Mouse (Mus musculus) midbrain, embryonic 11.5 days (tissue): Measurements from ENCODE around the gene Nsun4. TPM values are rescaled to one million over a fixed set of nuclear protein-coding genes. Genes with fewer than 3 reads are reported as not detected.

Experiments
- ATAC-seq: fragments of 200-750 bp; cut with Nextera tagmentation; 2 replicates; pipeline ENCODE4 v1.8.0; 2017; ENCODE audit warnings: moderate TSS enrichment, moderate library complexity; ENCODE audit not compliant: low FRiP score
- DNase-seq: peaks from one replicate; pipeline ENCODE4 v3.0.0; 2015; ENCODE audit warnings: low spot score; ENCODE audit errors: missing footprints
- H3K27ac ChIP-seq: fragments of 300-500 bp; sonication (generic); 2 replicates; pipeline ENCODE4 v1.5.1; 2014; ENCODE audit warnings: low read depth, low read length
- H3K27me3 ChIP-seq: fragments of 300-500 bp; sonication (generic); 2 replicates; pipeline ENCODE4 v1.6.1; 2014; ENCODE audit warnings: mild to moderate bottlenecking, low read length, moderate library complexity, mixed read lengths; ENCODE audit not compliant: control insufficient read depth, insufficient read depth
- H3K36me3 ChIP-seq: fragments of 300-500 bp; sonication (generic); 2 replicates; pipeline ENCODE4 v1.6.1; 2014; ENCODE audit warnings: mild to moderate bottlenecking, low read length, moderate library complexity, mixed read lengths; ENCODE audit not compliant: control insufficient read depth, insufficient read depth
- H3K4me1 ChIP-seq: fragments of 300-500 bp; sonication (generic); 2 replicates; pipeline ENCODE4 v1.6.1; 2014; ENCODE audit warnings: low read length; ENCODE audit not compliant: control insufficient read depth, insufficient read depth
- H3K4me2 ChIP-seq: fragments of 300-500 bp; sonication (generic); 2 replicates; pipeline ENCODE4 v1.6.1; 2014; ENCODE audit warnings: mild to moderate bottlenecking, moderate library complexity
- H3K4me3 ChIP-seq: fragments of 300-500 bp; sonication (generic); 2 replicates; pipeline ENCODE4 v1.5.1; 2014; ENCODE audit warnings: low read depth, low read length
- H3K9ac ChIP-seq: fragments of 300-500 bp; sonication (generic); 2 replicates; pipeline ENCODE4 v1.6.1; 2014; ENCODE audit warnings: low read length
- H3K9me3 ChIP-seq: fragments of 300-500 bp; sonication (generic); 2 replicates; pipeline ENCODE4 v1.6.1; 2016; ENCODE audit warnings: low read length; ENCODE audit not compliant: control insufficient read depth
- WGBS: fragments of 180-500 bp; shearing (Covaris S2); extraction: QIAGEN DNeasy Blood & Tissue Kit; methylation state at CpG from one replicate; pipeline ENCODE4 v1.1.7; 2014; 5-methylcytosine and 5-hydroxymethylcytosine counted together
- polyA plus RNA-seq: library from polyadenylated mRNA; unstranded; fragments of >200 nt; fragmentation: Nextera tagmentation; extraction: Ambion mirVana; gene quantifications from 2 replicates; pipeline ENCODE4 v1.2.1, GENCODE M21; 2014

Nsun4 gene
- 22.2 and 24.7 TPM in 2 replicates for polyA plus RNA-seq

DNA sequence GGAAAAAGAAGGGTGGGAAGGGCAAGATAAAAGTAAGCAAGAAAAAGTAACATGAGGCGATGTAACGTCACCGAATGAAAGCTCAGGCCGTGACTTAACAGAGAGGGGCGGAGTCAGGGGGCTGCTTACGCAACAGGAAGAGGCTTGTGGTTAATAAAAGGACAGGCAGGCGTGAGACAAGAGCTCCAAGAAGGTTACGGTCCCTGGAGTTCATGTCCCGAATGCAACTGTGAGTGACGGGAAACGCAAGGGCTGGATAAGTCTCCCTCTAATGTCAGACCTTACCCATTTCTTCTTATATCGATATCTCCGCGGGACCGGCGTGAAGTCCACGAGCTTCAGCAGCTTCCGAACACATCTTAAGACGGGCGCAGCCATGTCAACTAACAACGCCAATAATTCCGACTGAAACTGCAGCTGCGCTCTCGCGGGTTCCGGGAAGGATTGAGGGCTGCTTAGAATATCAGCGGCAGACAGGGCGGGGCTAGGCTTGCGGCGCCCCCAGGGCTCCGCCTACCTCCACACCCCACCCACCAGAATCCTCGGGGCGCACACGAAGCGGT is at the start of gene Nsun4:
Gene Nsun4, minus strand, starts transcription at position 478 of the 563 bp plus-strand sequence.
- peaks cover 3% of the 10 kb centered on the region; the same call in 1 of the 2 replicates for H3K4me1 ChIP-seq
- no peaks in the 10 kb centered on the region; the same call in 1 of the 2 replicates for H3K36me3 ChIP-seq
- ATAC-seq: peak; percentile 95
- H3K4me3 ChIP-seq: peak within 1 kb of the TSS; percentile 55
- under 1% methylated on average over 35 of the region's 35 CpGs for WGBS
- H3K27ac ChIP-seq: peak within 1 kb of the TSS; percentile 77
- no peaks in the 10 kb centered on the region for H3K9me3 ChIP-seq
- peak; percentile 98 for DNase-seq
- no peaks in the 10 kb centered on the region for H3K27me3 ChIP-seq
- H3K4me2 ChIP-seq: peak within 1 kb of the TSS; percentile 78
- H3K9ac ChIP-seq: peak within 1 kb of the TSS; percentile 70

GRCm38 (mm10) chr4:116100959-116101358 is 47.3 kb upstream of the Nsun4 start:
- Histone ChIP-seq H3K4me2 (no peak overlapping the region), H3K27me3 (no peaks in the 10 kb centered on the region), H3K4me1 (no peaks in the 10 kb centered on the region), H3K27ac (no peak overlapping the region), H3K9ac (no peak overlapping the region), H3K4me3 (no peak overlapping the region), H3K9me3 (no peaks in the 10 kb centered on the region), H3K36me3 (peaks cover 35% of the 10 kb centered on the region)
- ATAC-seq (no peak), DNase-seq (peak; percentile 68)
- 87% methylated on average over 7 of the region's 7 CpGs for WGBS

GRCm38 (mm10) chr4:116097211-116097610 is 43.5 kb upstream of the Nsun4 start:
- no peak overlapping the region for H3K4me2 ChIP-seq
- DNase-seq (no peak), ATAC-seq (no peak)
- H3K4me1 ChIP-seq: no peaks in the 10 kb centered on the region
- peaks cover 36% of the 10 kb centered on the region for H3K36me3 ChIP-seq
- no peaks in the 10 kb centered on the region for H3K9me3 ChIP-seq
- no peak overlapping the region for H3K27ac ChIP-seq
- WGBS: 89% methylated on average over 8 of the region's 8 CpGs
- no peak overlapping the region for H3K4me3 ChIP-seq
- H3K27me3 ChIP-seq: no peaks in the 10 kb centered on the region
- H3K9ac ChIP-seq: no peak overlapping the region

- Histone ChIP-seq H3K4me3 (no peak overlapping the region), H3K27ac (no peak overlapping the region), H3K9ac (no peak overlapping the region), H3K4me1 (no peaks in the 10 kb centered on the region), H3K4me2 (no peak overlapping the region), H3K9me3 (no peaks in the 10 kb centered on the region), H3K36me3 (peaks cover 36% of the 10 kb centered on the region), H3K27me3 (no peaks in the 10 kb centered on the region)
- DNase-seq (no peak), ATAC-seq (no peak)
- 92% methylated on average over 10 of the region's 10 CpGs for WGBS
These were observed 42.6 kb upstream of the Nsun4 start for GRCm38 (mm10) chr4:116096291-116096690.

GRCm38 (mm10) chr4:116088510-116089249 is 35.0 kb upstream of the Nsun4 start:
- no peak for DNase-seq
- no peak for ATAC-seq
- Histone ChIP-seq H3K9ac (no peak overlapping the region), H3K4me1 (no peaks in the 10 kb centered on the region), H3K9me3 (no peaks in the 10 kb centered on the region), H3K36me3 (peaks cover 15% of the 10 kb centered on the region), H3K4me3 (no peak overlapping the region), H3K4me2 (no peak overlapping the region), H3K27me3 (no peaks in the 10 kb centered on the region), H3K27ac (no peak overlapping the region)
- WGBS: 90% methylated on average over 23 of the region's 23 CpGs

DNA sequence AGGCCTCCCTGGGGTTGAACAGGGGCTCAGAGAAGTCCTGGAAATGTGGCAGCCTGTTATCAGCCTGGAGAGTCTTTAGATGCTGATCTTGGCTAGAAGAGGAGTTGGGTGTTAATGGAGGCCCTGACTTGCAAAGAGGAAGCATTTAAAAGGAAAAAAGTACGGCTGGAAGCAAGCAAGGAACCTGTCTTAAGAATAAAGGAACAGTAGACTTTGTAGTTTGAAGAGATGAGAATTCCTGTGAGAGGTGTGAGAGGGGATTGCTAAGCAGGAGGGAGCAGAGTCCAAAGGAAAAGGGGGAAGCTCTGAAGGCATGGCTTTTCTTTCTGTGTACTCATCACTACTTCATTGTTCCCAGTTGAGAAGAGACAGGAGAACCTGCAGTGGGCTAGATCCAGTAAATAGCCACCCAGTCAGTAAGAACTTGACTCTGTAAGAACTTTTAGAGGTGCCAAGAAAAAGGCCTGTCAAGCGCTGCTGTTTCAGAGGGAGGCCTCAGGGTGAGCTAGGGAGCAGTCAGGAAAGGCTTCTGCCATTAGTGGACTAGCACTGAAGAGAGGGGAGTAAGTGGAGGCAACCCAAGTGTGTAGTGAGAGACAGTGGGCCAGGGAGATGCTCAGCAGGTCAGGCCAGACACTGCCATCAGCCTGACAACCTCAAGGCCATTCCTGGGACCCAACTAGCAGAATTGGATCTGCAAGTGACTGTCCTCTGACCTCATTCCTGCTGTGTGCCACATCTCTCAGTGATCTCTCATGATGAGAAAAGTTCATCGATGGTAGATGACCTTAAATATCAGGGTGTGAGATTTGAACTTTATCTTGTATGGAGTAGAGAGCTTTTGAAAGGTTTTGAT is 23.8 kb upstream of the Nsun4 start:
- Histone ChIP-seq H3K4me3 (peak overlapping the region; percentile 97), H3K27ac (no peak overlapping the region; the same call in 1 of the 2 replicates), H3K9ac (peak overlapping the region; percentile 98), H3K9me3 (no peaks in the 10 kb centered on the region), H3K4me2 (peak overlapping the region; percentile 68), H3K36me3 (peaks cover 10% of the 10 kb centered on the region), H3K27me3 (no peaks in the 10 kb centered on the region), H3K4me1 (peaks cover 21% of the 10 kb centered on the region)
- WGBS: 65% methylated on average over 3 of the region's 3 CpGs
- ATAC-seq (no peak), DNase-seq (no peak)

- peak; percentile 26 for ATAC-seq
- H3K27ac ChIP-seq: peak overlapping the region; percentile 95
- H3K4me1 ChIP-seq: peaks cover 21% of the 10 kb centered on the region
- H3K9ac ChIP-seq: peak overlapping the region; percentile 98
- H3K4me3 ChIP-seq: peak overlapping the region; percentile 97
- WGBS: 3% methylated on average over 37 of the region's 37 CpGs
- H3K9me3 ChIP-seq: no peaks in the 10 kb centered on the region
- peak; percentile 94 for DNase-seq
- peak overlapping the region; percentile 68 for H3K4me2 ChIP-seq
- peaks cover 10% of the 10 kb centered on the region for H3K36me3 ChIP-seq
- no peaks in the 10 kb centered on the region for H3K27me3 ChIP-seq
These were observed 22.9 kb upstream of the Nsun4 start for GRCm38 (mm10) chr4:116076369-116077231.

DNA sequence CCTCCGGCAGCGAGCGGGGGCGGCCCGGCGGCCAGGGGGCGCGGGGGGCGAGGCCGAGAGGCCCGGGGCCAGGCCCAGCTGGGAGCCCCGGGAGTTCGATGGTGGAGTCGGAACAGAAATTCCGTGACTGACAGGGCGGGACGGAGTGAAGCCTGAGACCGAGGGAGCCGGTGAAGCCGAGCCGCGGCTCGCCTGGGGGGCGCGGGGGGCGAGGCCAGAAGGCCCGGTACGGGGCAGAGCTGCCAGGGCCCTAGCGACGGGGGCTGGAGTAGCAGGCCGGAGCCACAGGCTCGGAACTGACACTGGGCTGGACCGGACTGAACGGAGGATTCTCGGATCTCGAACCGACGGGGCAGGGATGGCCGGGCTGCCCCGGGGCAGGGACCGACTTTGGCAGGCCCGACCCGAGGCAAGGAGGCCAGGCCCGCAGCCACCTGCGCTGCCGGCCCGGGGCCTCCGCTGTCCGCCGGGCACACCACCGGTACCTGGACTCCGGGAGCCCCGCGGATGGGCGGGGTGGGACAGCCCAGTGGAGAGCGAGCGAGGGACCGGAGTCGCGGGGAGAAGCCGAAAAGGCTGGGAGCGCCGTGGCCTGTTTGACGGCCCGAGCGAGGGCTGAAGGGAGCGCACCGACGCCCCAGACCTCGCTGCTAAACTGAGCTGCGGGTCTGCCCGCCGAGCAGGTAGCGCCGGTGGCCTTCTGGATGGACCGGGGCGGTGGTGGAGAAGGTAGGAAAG is 22.1 kb upstream of the Nsun4 start:
- H3K27me3 ChIP-seq: no peaks in the 10 kb centered on the region
- peaks cover 5% of the 10 kb centered on the region for H3K36me3 ChIP-seq
- ATAC-seq (peak; percentile 79), DNase-seq (peak; percentile 98)
- peak overlapping the region; percentile 98 for H3K9ac ChIP-seq
- peaks cover 21% of the 10 kb centered on the region for H3K4me1 ChIP-seq
- peak overlapping the region; percentile 95 for H3K27ac ChIP-seq
- peak overlapping the region; percentile 68 for H3K4me2 ChIP-seq
- no peaks in the 10 kb centered on the region for H3K9me3 ChIP-seq
- H3K4me3 ChIP-seq: peak overlapping the region; percentile 97
- WGBS: under 1% methylated on average over 65 of the region's 77 CpGs
